Mouse (Mus musculus) small intestine, adult 2 months (tissue): ENCODE measurements at regions not wholly inside any gene's neighbourhood (a gene's known extent, or its start where the extent isn't known, plus 50 kb on each side); places are given as distances from the start of the nearest gene placed in this dataset.
A peak's percentile ranks its signal among the peaks of the same experiment; 100 is the strongest.

Source experiments
- CTCF ChIP-seq: fragments of 200-500 bp; IDR thresholded peaks from 2 replicates; pipeline ENCODE4 v1.5.1; 2012; ENCODE audit warnings: low read depth, mild to moderate bottlenecking, control low read depth, inconsistent platforms, low read length, moderate library complexity, mixed read lengths; ENCODE audit not compliant: insufficient replicate concordance, insufficient read length; ENCODE audit errors: extremely low read depth
- POLR2A ChIP-seq: fragments of 200-500 bp; IDR thresholded peaks from 2 replicates; pipeline ENCODE4 v1.6.1; 2012; ENCODE audit warnings: low read depth, mild to moderate bottlenecking, control low read depth, inconsistent platforms, low read length, moderate library complexity

GRCm38 (mm10) chr9:43924795-43925194 lies 118.4 kb upstream of the Thy1 start:
- peak; percentile 52; the same call in 1 of the 2 replicates for TF ChIP-seq CTCF
- TF ChIP-seq POLR2A: no peak
